Mouse (Mus musculus) embryonic facial prominence, embryonic 11.5 days (tissue): ENCODE measurements around the gene Syt16. TPM values are rescaled to one million over a fixed set of nuclear protein-coding genes. Genes with fewer than 3 reads are reported as not detected.

Experiments used
- ATAC-seq: fragments of 200-750 bp; cut with Nextera tagmentation; replicated peaks from 2 replicates; pipeline ENCODE4 v1.8.0; 2017; ENCODE audit warnings: low read depth; ENCODE audit not compliant: insufficient number of reproducible peaks, low FRiP score, low TSS enrichment
- DNase-seq: peaks from one replicate; pipeline ENCODE4 v3.0.0-alpha.2; 2015; ENCODE audit warnings: low spot score
- H3K27ac ChIP-seq: fragments of 300-500 bp; sonication (generic); replicated peaks from 2 replicates; pipeline ENCODE4 v1.5.1; 2014; ENCODE audit warnings: mild to moderate bottlenecking, low read depth, low read length, control low read depth
- H3K27me3 ChIP-seq: fragments of 300-500 bp; sonication (generic); 2 replicates; pipeline ENCODE4 v1.6.1; 2014; ENCODE audit warnings: mild to moderate bottlenecking, low read length, moderate library complexity, mixed read lengths; ENCODE audit not compliant: control insufficient read depth, insufficient read depth
- H3K36me3 ChIP-seq: fragments of 300-500 bp; sonication (generic); replicated peaks from 2 replicates; pipeline ENCODE4 v1.6.1; 2014; ENCODE audit warnings: low read depth, mild to moderate bottlenecking, low read length, moderate library complexity, mixed read lengths; ENCODE audit not compliant: control insufficient read depth, insufficient read depth
- H3K4me1 ChIP-seq: fragments of 300-500 bp; sonication (generic); 2 replicates; pipeline ENCODE4 v1.6.1; 2014; ENCODE audit warnings: low read length, mixed read lengths; ENCODE audit not compliant: control insufficient read depth, insufficient read depth
- H3K4me2 ChIP-seq: fragments of 300-500 bp; sonication (generic); 2 replicates; pipeline ENCODE4 v1.6.1; 2014; ENCODE audit warnings: low read depth, mild to moderate bottlenecking, control low read depth, low read length, moderate library complexity
- H3K4me3 ChIP-seq: fragments of 300-500 bp; sonication (generic); 2 replicates; pipeline ENCODE4 v1.5.1; 2014; ENCODE audit warnings: low read depth, low read length, control low read depth
- H3K9ac ChIP-seq: fragments of 300-500 bp; sonication (generic); replicated peaks from 2 replicates; pipeline ENCODE4 v1.6.1; 2014; ENCODE audit warnings: mild to moderate bottlenecking, control low read depth, low read length
- H3K9me3 ChIP-seq: fragments of 300-500 bp; sonication (generic); replicated peaks from 2 replicates; pipeline ENCODE4 v1.6.1; 2016; ENCODE audit warnings: mild to moderate bottlenecking, low read length, inconsistent platforms, mixed read lengths; ENCODE audit not compliant: control insufficient read depth
- WGBS: fragments of 180-500 bp; shearing (Covaris S2); extraction: QIAGEN DNeasy Blood & Tissue Kit; methylation state at CpG from one replicate; pipeline ENCODE4 v1.1.7; 2014; 5-methylcytosine and 5-hydroxymethylcytosine counted together
- polyA plus RNA-seq: library from polyadenylated mRNA; unstranded; fragments of >200 nt; fragmentation: Nextera tagmentation; extraction: Ambion mirVana; gene quantifications from 2 replicates; pipeline ENCODE4 v1.2.1, GENCODE M21; 2014

Gene Syt16
- polyA plus RNA-seq, 1 experiment from 2014 or later: 5.2 TPM

DNA sequence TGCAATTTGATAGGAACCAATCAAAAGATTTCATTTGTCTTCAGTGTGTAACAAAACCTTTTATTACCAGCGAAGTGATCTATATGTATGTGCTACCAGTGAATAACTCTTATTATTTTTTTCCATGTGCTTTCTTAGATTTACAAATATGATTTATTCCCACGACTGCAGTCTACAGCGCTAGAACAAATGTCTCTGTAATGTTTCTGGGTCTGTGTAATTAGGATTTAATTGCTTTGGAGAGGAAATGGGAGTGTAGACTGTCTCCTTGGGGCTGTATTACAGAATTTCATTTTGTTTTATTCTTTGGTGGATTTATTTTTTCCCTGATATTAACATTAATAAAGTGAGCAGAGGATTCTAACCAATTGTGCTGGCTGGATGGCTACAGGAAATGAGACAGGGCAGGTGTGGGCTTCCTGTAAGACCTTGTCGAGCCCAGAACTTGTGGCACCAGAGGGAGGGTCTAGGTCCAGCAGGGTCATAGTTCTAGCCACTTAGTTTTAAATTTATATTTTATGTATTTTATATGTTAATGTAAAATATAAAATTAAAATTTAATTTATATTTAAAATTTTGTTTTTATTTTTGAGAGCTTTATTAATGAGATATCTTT lies 9.0 kb upstream of the Syt16 start:
- DNase-seq: no peak
- no peak for ATAC-seq
- Histone ChIP-seq H3K4me3 (no peak overlapping the region), H3K36me3 (peaks cover 3% of the 10 kb centered on the region; the same call in 1 of the 2 replicates), H3K4me1 (no peaks in the 10 kb centered on the region), H3K27ac (no peak overlapping the region), H3K27me3 (no peaks in the 10 kb centered on the region), H3K4me2 (no peak overlapping the region), H3K9me3 (no peaks in the 10 kb centered on the region), H3K9ac (no peak overlapping the region)
- 83% methylated on average over 4 of the region's 4 CpGs for WGBS

DNA sequence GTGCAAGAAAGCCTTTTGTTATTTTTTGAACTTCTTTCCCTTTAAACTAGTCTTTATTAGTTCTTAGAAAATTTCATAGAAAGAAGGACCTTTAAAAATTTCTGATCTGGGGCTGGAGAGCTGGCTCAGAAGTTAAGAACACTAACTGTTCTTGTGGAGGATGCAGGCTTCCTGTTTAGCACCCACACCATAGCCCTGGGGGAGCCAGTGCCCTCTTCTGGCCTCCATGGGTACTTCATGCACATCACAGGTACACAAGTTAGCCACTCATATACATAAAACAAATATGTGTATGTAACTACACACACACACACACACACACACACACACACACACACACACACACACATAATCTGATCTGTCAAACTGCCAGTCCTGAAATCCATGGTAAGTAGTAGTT lies 7.9 kb upstream of the Syt16 start:
- Histone ChIP-seq H3K4me2 (no peak overlapping the region), H3K4me1 (no peaks in the 10 kb centered on the region), H3K9ac (no peak overlapping the region), H3K4me3 (no peak overlapping the region), H3K36me3 (peaks cover 3% of the 10 kb centered on the region; the same call in 1 of the 2 replicates), H3K27me3 (no peaks in the 10 kb centered on the region), H3K27ac (no peak overlapping the region), H3K9me3 (no peaks in the 10 kb centered on the region)
- ATAC-seq (no peak), DNase-seq (peak; percentile 24)

DNA sequence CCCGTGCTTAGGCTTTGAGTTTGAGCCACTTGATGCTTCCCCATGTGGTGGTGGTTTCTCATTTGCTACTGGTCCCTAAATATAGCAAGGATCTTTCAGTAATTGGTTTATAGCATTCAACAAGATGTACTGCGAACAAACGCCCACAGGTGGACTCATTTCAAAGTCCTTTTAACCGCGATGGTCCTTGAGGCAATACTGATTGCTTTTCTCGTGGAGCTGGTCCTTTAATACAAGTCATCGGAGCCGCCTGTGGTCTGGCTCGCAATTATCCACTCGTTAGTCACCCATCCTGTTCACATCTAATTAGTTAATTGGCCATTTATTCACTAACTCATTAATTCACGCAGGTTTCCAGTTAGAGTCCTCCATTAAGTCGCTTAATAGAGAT lies 560 bp upstream of the Syt16 start:
- H3K4me2 ChIP-seq: peak overlapping the region; percentile 96; the same call in 1 of the 2 replicates
- no peak overlapping the region for H3K27ac ChIP-seq
- H3K4me1 ChIP-seq: no peaks in the 10 kb centered on the region
- no peaks in the 10 kb centered on the region for H3K36me3 ChIP-seq
- H3K9me3 ChIP-seq: no peaks in the 10 kb centered on the region
- peaks cover 8% of the 10 kb centered on the region for H3K27me3 ChIP-seq
- peak; percentile 10 for DNase-seq
- peak overlapping the region; percentile 65 for H3K4me3 ChIP-seq
- H3K9ac ChIP-seq: peak overlapping the region; percentile 74
- 49% methylated on average over 12 of the region's 12 CpGs for WGBS
- no peak for ATAC-seq

DNA sequence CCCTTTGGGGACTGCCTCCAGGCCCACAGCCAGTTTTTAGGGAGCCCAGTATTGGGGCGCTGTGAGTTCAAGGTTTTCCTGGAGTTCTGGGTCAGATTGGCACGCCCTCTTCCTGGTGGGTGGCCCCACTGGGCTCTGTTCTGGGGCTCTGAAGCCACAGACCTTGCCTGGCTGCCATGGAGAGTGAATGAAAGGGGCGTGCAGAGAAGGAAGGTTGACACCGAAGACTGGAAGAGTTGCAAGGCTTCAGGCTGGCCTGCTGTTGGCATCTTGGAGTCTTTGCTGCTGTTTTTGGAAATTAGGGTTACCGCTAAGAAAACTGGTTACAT lies 631 bp downstream of the Syt16 start:
- no peak overlapping the region for H3K27ac ChIP-seq

DNA sequence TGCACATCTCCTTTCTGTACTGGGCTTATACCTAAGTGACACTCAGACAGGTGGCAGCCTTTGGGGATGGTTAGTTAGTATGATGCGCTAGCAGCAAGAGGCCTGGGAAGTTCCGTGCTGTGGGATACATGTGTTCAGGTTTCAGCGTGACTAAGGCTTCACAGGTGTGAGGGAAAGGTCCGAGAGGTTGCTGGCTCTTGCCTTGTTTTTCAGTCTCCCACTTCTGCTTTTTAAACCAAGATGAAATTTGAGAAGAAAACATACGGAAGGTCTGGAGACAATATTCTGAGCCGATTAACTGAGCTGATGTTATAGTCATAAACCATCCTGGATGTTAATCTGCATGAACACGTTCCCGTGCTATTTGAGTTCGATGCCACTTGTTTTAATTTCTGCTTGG lies 5.0 kb downstream of the Syt16 start:
- no peaks in the 10 kb centered on the region for H3K36me3 ChIP-seq
- peaks cover 5% of the 10 kb centered on the region for H3K27me3 ChIP-seq
- no peak overlapping the region for H3K4me3 ChIP-seq
- no peak overlapping the region for H3K4me2 ChIP-seq
- H3K9me3 ChIP-seq: no peaks in the 10 kb centered on the region
- H3K27ac ChIP-seq: no peak overlapping the region
- DNase-seq: peak; percentile 26
- no peak for ATAC-seq
- H3K9ac ChIP-seq: no peak overlapping the region
- H3K4me1 ChIP-seq: no peaks in the 10 kb centered on the region
- WGBS: 82% methylated on average over 9 of the region's 9 CpGs

More for the DNA sequence above, 631 bp downstream of the Syt16 start:
- Histone ChIP-seq H3K9ac (peak overlapping the region; percentile 74), H3K9me3 (no peaks in the 10 kb centered on the region), H3K36me3 (no peaks in the 10 kb centered on the region), H3K27me3 (peaks cover 8% of the 10 kb centered on the region), H3K4me1 (no peaks in the 10 kb centered on the region), H3K4me3 (peak overlapping the region; percentile 65), H3K4me2 (peak overlapping the region; percentile 96)
- DNase-seq (peak; percentile 17), ATAC-seq (no peak)
- WGBS: 31% methylated on average over 5 of the region's 5 CpGs

DNA sequence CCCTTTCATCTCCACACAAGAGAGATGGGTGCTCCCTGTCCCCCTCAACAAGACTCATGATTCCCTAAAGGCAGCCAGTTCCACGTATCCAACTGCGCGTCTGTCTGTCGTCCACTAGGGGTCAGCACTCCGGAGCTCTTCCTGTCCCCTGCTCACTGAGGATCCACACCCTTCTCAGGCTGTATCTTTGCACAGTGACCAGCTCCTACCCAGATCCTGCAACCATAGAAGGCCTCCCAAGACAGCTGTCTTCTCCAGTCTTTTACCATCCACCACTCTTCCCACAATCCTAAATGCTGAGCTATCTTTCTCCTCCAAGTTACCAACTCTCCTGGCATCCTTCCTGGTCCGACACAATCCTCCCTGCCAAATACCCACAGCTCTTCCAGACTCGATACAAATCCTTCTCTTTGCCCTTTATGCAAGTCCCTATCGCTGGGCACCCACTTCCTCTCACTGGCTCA lies 12.0 kb downstream of the Syt16 start:
- peak; percentile 75 for DNase-seq
- H3K4me1 ChIP-seq: no peaks in the 10 kb centered on the region
- no peak overlapping the region for H3K27ac ChIP-seq

DNA sequence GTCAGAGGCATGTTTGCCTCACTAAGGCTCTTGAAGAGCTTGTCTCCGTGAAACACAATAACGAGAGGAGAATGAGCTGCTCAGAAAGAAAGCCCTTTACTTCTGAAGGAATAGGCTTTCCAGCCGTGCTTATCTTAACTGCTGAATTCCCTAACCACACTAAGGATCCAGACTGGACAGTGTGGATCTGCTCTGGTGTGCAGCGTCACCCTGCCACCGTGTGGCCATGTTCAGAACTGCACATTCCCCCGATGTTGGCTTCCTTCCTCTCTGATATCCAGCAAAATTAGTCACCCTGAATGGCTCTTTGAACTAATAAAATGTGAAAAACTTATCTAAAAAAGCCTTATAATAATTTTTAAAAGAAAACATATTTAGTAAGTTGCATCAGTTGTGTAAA lies 16.3 kb downstream of the Syt16 start:
- Histone ChIP-seq H3K9me3 (no peaks in the 10 kb centered on the region), H3K27ac (no peak overlapping the region), H3K4me1 (no peaks in the 10 kb centered on the region), H3K9ac (no peak overlapping the region), H3K4me2 (no peak overlapping the region; the same call in 1 of the 2 replicates), H3K27me3 (no peaks in the 10 kb centered on the region), H3K4me3 (no peak overlapping the region), H3K36me3 (no peaks in the 10 kb centered on the region)
- 2% methylated on average over 6 of the region's 6 CpGs for WGBS
- ATAC-seq (peak; percentile 75; the same call in 1 of the 2 replicates), DNase-seq (peak; percentile 85)

More for the DNA sequence above, 12.0 kb downstream of the Syt16 start:
- Histone ChIP-seq H3K27me3 (no peaks in the 10 kb centered on the region), H3K4me3 (no peak overlapping the region), H3K36me3 (no peaks in the 10 kb centered on the region), H3K9me3 (no peaks in the 10 kb centered on the region), H3K4me2 (no peak overlapping the region), H3K9ac (no peak overlapping the region)
- no peak for ATAC-seq
- WGBS: 24% methylated on average over 8 of the region's 8 CpGs

DNA sequence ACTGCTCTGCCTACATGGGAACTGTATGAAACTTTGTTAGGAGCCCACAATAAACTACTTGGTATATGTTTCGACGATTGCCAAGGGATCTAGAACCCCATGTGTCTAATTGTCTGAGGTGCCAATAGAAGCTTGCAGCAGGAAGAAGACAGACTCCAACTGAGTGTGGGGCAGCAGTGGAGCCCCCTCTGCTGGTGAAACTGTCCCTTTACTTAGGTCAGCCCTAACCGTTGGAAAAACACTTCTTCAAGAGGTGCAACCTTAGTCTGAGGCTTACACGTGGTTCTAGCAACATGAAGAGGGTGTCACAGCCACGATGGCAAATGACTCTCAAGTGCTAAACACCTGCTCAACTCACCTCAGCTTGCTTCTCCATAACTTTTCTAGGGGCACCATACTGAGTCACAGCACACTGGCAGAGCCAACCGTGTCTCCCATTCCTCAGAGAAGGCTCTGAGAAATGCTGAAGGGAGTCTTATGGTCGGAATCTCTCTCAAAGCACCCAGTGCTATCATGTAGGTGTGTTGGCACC lies 17.3 kb downstream of the Syt16 start:
- H3K4me3 ChIP-seq: no peak overlapping the region
- no peak for DNase-seq
- no peaks in the 10 kb centered on the region for H3K4me1 ChIP-seq
- ATAC-seq: no peak
- H3K36me3 ChIP-seq: no peaks in the 10 kb centered on the region
- no peak overlapping the region for H3K9ac ChIP-seq
- WGBS: 62% methylated on average over 7 of the region's 7 CpGs
- H3K9me3 ChIP-seq: no peaks in the 10 kb centered on the region
- H3K4me2 ChIP-seq: no peak overlapping the region
- H3K27me3 ChIP-seq: no peaks in the 10 kb centered on the region
- H3K27ac ChIP-seq: no peak overlapping the region
